Mouse (Mus musculus): ENCODE data around the gene Tnfrsf21. TPM values are rescaled to one million over a fixed set of nuclear protein-coding genes. Genes with fewer than 3 reads are reported as not detected.

Tnfrsf21 gene
- polyA plus RNA-seq, 1 experiment from 2014 or later, result 18.7 TPM

GRCm38 (mm10) chr17:43021017-43021416, 4.7 kb downstream of the Tnfrsf21 start:
- ATAC-seq (replicated peaks; ENCODE audit: low FRiP score, low TSS enrichment, low read depth), result no peak
- WGBS, result 93% methylated on average over 5 of the region's 5 CpGs
- H3K36me3 ChIP-seq (ENCODE audit: control insufficient read depth, insufficient read depth, low read length), result no peaks in the 10 kb centered on the region

GRCm38 (mm10) chr17:43022056-43022455, 5.7 kb downstream of the Tnfrsf21 start:
- no peak for ATAC-seq (replicated peaks; ENCODE audit: low FRiP score, low TSS enrichment, low read depth)
- Histone ChIP-seq H3K9ac (ENCODE audit: low read length) (no peak overlapping the region), H3K4me1 (replicated peaks; ENCODE audit: control insufficient read depth, insufficient read depth, low read length) (no peaks in the 10 kb centered on the region; the same call in 1 of the 2 replicates), H3K4me2 (ENCODE audit: low read length) (no peak overlapping the region), H3K27me3 (replicated peaks; ENCODE audit: control insufficient read depth, insufficient read depth, low read length) (no peaks in the 10 kb centered on the region), H3K9me3 (ENCODE audit: control insufficient read depth, low read length) (no peaks in the 10 kb centered on the region), H3K4me3 (ENCODE audit: low read depth, low read length) (no peak overlapping the region), H3K27ac (ENCODE audit: low read depth) (no peak overlapping the region), H3K36me3 (ENCODE audit: control insufficient read depth, insufficient read depth, low read length) (no peaks in the 10 kb centered on the region)
- no peak for DNase-seq (ENCODE audit: low spot score)
- 90% methylated on average over 9 of the region's 9 CpGs for WGBS

More at GRCm38 (mm10) chr17:43021017-43021416, 4.7 kb downstream of the Tnfrsf21 start:
- Histone ChIP-seq H3K4me1 (replicated peaks; ENCODE audit: control insufficient read depth, insufficient read depth, low read length) (no peaks in the 10 kb centered on the region; the same call in 1 of the 2 replicates), H3K4me3 (ENCODE audit: low read depth, low read length) (no peak overlapping the region), H3K9ac (ENCODE audit: low read length) (no peak overlapping the region), H3K27ac (ENCODE audit: low read depth) (no peak overlapping the region), H3K4me2 (ENCODE audit: low read length) (no peak overlapping the region), H3K27me3 (replicated peaks; ENCODE audit: control insufficient read depth, insufficient read depth, low read length) (no peaks in the 10 kb centered on the region), H3K9me3 (ENCODE audit: control insufficient read depth, low read length) (no peaks in the 10 kb centered on the region)
- no peak for DNase-seq (ENCODE audit: low spot score)

GRCm38 (mm10) chr17:43023637-43024217, 7.4 kb downstream of the Tnfrsf21 start:
- Histone ChIP-seq H3K9me3 (ENCODE audit: control insufficient read depth, low read length) (no peaks in the 10 kb centered on the region), H3K27ac (ENCODE audit: low read depth) (no peak overlapping the region), H3K4me1 (replicated peaks; ENCODE audit: control insufficient read depth, insufficient read depth, low read length) (no peaks in the 10 kb centered on the region), H3K4me2 (ENCODE audit: low read length) (no peak overlapping the region), H3K4me3 (ENCODE audit: low read depth, low read length) (no peak overlapping the region), H3K27me3 (replicated peaks; ENCODE audit: control insufficient read depth, insufficient read depth, low read length) (no peaks in the 10 kb centered on the region), H3K36me3 (ENCODE audit: control insufficient read depth, insufficient read depth, low read length) (no peaks in the 10 kb centered on the region), H3K9ac (ENCODE audit: low read length) (no peak overlapping the region)
- 77% methylated on average over 12 of the region's 12 CpGs for WGBS
- DNase-seq (ENCODE audit: low spot score) (no peak), ATAC-seq (replicated peaks; ENCODE audit: low FRiP score, low TSS enrichment, low read depth) (no peak)

- Histone ChIP-seq H3K9me3 (ENCODE audit: control insufficient read depth, low read length) (no peaks in the 10 kb centered on the region), H3K27me3 (replicated peaks; ENCODE audit: control insufficient read depth, insufficient read depth, low read length) (no peaks in the 10 kb centered on the region), H3K4me1 (replicated peaks; ENCODE audit: control insufficient read depth, insufficient read depth, low read length) (no peaks in the 10 kb centered on the region), H3K9ac (ENCODE audit: low read length) (no peak overlapping the region), H3K36me3 (ENCODE audit: control insufficient read depth, insufficient read depth, low read length) (no peaks in the 10 kb centered on the region), H3K4me2 (ENCODE audit: low read length) (no peak overlapping the region), H3K4me3 (ENCODE audit: low read depth, low read length) (no peak overlapping the region), H3K27ac (ENCODE audit: low read depth) (no peak overlapping the region)
- WGBS, result 87% methylated on average over 3 of the region's 3 CpGs
- ATAC-seq (replicated peaks; ENCODE audit: low FRiP score, low TSS enrichment, low read depth) (no peak), DNase-seq (ENCODE audit: low spot score) (no peak)
Measured at GRCm38 (mm10) chr17:43024531-43024930, 8.2 kb downstream of the Tnfrsf21 start.

- H3K36me3 ChIP-seq (ENCODE audit: control insufficient read depth, insufficient read depth, low read length), result no peaks in the 10 kb centered on the region
- no peak overlapping the region for H3K4me3 ChIP-seq (ENCODE audit: low read depth, low read length)
- H3K4me1 ChIP-seq (replicated peaks; ENCODE audit: control insufficient read depth, insufficient read depth, low read length), result no peaks in the 10 kb centered on the region
- 90% methylated on average over 6 of the region's 6 CpGs for WGBS
- H3K27me3 ChIP-seq (replicated peaks; ENCODE audit: control insufficient read depth, insufficient read depth, low read length), result no peaks in the 10 kb centered on the region
- H3K9me3 ChIP-seq (ENCODE audit: control insufficient read depth, low read length), result no peaks in the 10 kb centered on the region
- DNase-seq (ENCODE audit: low spot score), result no peak
- no peak overlapping the region for H3K27ac ChIP-seq (ENCODE audit: low read depth)
- no peak for ATAC-seq (replicated peaks; ENCODE audit: low FRiP score, low TSS enrichment, low read depth)
- H3K9ac ChIP-seq (ENCODE audit: low read length), result no peak overlapping the region
- H3K4me2 ChIP-seq (ENCODE audit: low read length), result no peak overlapping the region
Measured at GRCm38 (mm10) chr17:43025048-43025447, 8.7 kb downstream of the Tnfrsf21 start.

- no peak overlapping the region for H3K9ac ChIP-seq (ENCODE audit: low read length)
- DNase-seq (ENCODE audit: low spot score) (no peak), ATAC-seq (replicated peaks; ENCODE audit: low FRiP score, low TSS enrichment, low read depth) (no peak)
- H3K9me3 ChIP-seq (ENCODE audit: control insufficient read depth, low read length), result no peaks in the 10 kb centered on the region
- no peaks in the 10 kb centered on the region for H3K4me1 ChIP-seq (replicated peaks; ENCODE audit: control insufficient read depth, insufficient read depth, low read length)
- H3K4me2 ChIP-seq (ENCODE audit: low read length), result no peak overlapping the region
- no peak overlapping the region for H3K4me3 ChIP-seq (ENCODE audit: low read depth, low read length)
- WGBS, result 92% methylated on average over 22 of the region's 22 CpGs
- H3K27me3 ChIP-seq (replicated peaks; ENCODE audit: control insufficient read depth, insufficient read depth, low read length), result no peaks in the 10 kb centered on the region
- no peak overlapping the region for H3K27ac ChIP-seq (ENCODE audit: low read depth)
- H3K36me3 ChIP-seq (ENCODE audit: control insufficient read depth, insufficient read depth, low read length), result no peaks in the 10 kb centered on the region
Measured at GRCm38 (mm10) chr17:43025819-43026593, 9.7 kb downstream of the Tnfrsf21 start.

GRCm38 (mm10) chr17:43026708-43027107, 10.4 kb downstream of the Tnfrsf21 start:
- no peak for DNase-seq (ENCODE audit: low spot score)
- Histone ChIP-seq H3K9ac (ENCODE audit: low read length) (no peak overlapping the region), H3K36me3 (ENCODE audit: control insufficient read depth, insufficient read depth, low read length) (no peaks in the 10 kb centered on the region), H3K27ac (ENCODE audit: low read depth) (no peak overlapping the region), H3K27me3 (replicated peaks; ENCODE audit: control insufficient read depth, insufficient read depth, low read length) (no peaks in the 10 kb centered on the region), H3K4me1 (replicated peaks; ENCODE audit: control insufficient read depth, insufficient read depth, low read length) (no peaks in the 10 kb centered on the region), H3K4me3 (ENCODE audit: low read depth, low read length) (no peak overlapping the region), H3K4me2 (ENCODE audit: low read length) (no peak overlapping the region), H3K9me3 (ENCODE audit: control insufficient read depth, low read length) (no peaks in the 10 kb centered on the region)
- no peak for ATAC-seq (replicated peaks; ENCODE audit: low FRiP score, low TSS enrichment, low read depth)
- 85% methylated on average over 4 of the region's 4 CpGs for WGBS

- H3K4me1 ChIP-seq (replicated peaks; ENCODE audit: control insufficient read depth, insufficient read depth, low read length), result no peaks in the 10 kb centered on the region
- no peaks in the 10 kb centered on the region for H3K9me3 ChIP-seq (ENCODE audit: control insufficient read depth, low read length)
- ATAC-seq (replicated peaks; ENCODE audit: low FRiP score, low TSS enrichment, low read depth) (no peak), DNase-seq (ENCODE audit: low spot score) (no peak)
- no peak overlapping the region for H3K27ac ChIP-seq (ENCODE audit: low read depth)
- WGBS, result 57% methylated on average over 3 of the region's 3 CpGs
- H3K4me2 ChIP-seq (ENCODE audit: low read length), result no peak overlapping the region
- H3K9ac ChIP-seq (ENCODE audit: low read length), result no peak overlapping the region
- no peak overlapping the region for H3K4me3 ChIP-seq (ENCODE audit: low read depth, low read length)
- no peaks in the 10 kb centered on the region for H3K36me3 ChIP-seq (ENCODE audit: control insufficient read depth, insufficient read depth, low read length)
- H3K27me3 ChIP-seq (replicated peaks; ENCODE audit: control insufficient read depth, insufficient read depth, low read length), result no peaks in the 10 kb centered on the region
Measured at GRCm38 (mm10) chr17:43029546-43029945, 13.2 kb downstream of the Tnfrsf21 start.

- H3K27me3 ChIP-seq (replicated peaks; ENCODE audit: control insufficient read depth, insufficient read depth, low read length), result no peaks in the 10 kb centered on the region
- H3K4me1 ChIP-seq (replicated peaks; ENCODE audit: control insufficient read depth, insufficient read depth, low read length), result no peaks in the 10 kb centered on the region
- 69% methylated on average over 3 of the region's 3 CpGs for WGBS
- H3K27ac ChIP-seq (ENCODE audit: low read depth), result no peak overlapping the region
- no peaks in the 10 kb centered on the region for H3K9me3 ChIP-seq (ENCODE audit: control insufficient read depth, low read length)
- no peak overlapping the region for H3K4me2 ChIP-seq (ENCODE audit: low read length)
- no peak overlapping the region for H3K4me3 ChIP-seq (ENCODE audit: low read depth, low read length)
- DNase-seq (ENCODE audit: low spot score), result no peak
- ATAC-seq (replicated peaks; ENCODE audit: low FRiP score, low TSS enrichment, low read depth), result no peak
- H3K36me3 ChIP-seq (ENCODE audit: control insufficient read depth, insufficient read depth, low read length), result no peaks in the 10 kb centered on the region
- no peak overlapping the region for H3K9ac ChIP-seq (ENCODE audit: low read length)
Measured at GRCm38 (mm10) chr17:43030290-43030689, 13.9 kb downstream of the Tnfrsf21 start.
